Mouse (Mus musculus) stomach, embryonic 14.5 days (tissue): ENCODE measurements around the gene Treml4. TPM values are rescaled to one million over a fixed set of nuclear protein-coding genes. Genes with fewer than 3 reads are reported as not detected.

Experiments used
- ATAC-seq: fragments of 200-750 bp; cut with Nextera tagmentation; 2 replicates; pipeline ENCODE4 v1.8.0; 2017; ENCODE audit warnings: low read depth, moderate TSS enrichment; ENCODE audit not compliant: insufficient number of reproducible peaks, insufficient read depth, low FRiP score
- H3K27ac ChIP-seq: fragments of 300-500 bp; sonication (generic); 2 replicates; pipeline ENCODE4 v1.5.1; 2014; ENCODE audit warnings: mild to moderate bottlenecking, low read length, moderate library complexity, mixed read lengths
- H3K27me3 ChIP-seq: fragments of 300-500 bp; sonication (generic); 2 replicates; pipeline ENCODE4 v1.6.1; 2014; ENCODE audit warnings: low read length, control low read depth, mixed read lengths; ENCODE audit not compliant: control insufficient read depth, insufficient read depth
- H3K36me3 ChIP-seq: fragments of 300-500 bp; sonication (generic); 2 replicates; pipeline ENCODE4 v1.6.1; 2014; ENCODE audit warnings: mild to moderate bottlenecking, control low read depth, low read length, moderate library complexity, mixed read lengths; ENCODE audit not compliant: control insufficient read depth, insufficient read depth
- H3K4me1 ChIP-seq: fragments of 300-500 bp; sonication (generic); 2 replicates; pipeline ENCODE4 v1.6.1; 2014; ENCODE audit warnings: low read length, control low read depth, mixed read lengths; ENCODE audit not compliant: control insufficient read depth, insufficient read depth
- H3K4me2 ChIP-seq: fragments of 300-500 bp; sonication (generic); replicated peaks from 2 replicates; pipeline ENCODE4 v1.6.1; 2014; ENCODE audit warnings: low read depth, low read length, control low read depth
- H3K4me3 ChIP-seq: fragments of 300-500 bp; sonication (generic); 2 replicates; pipeline ENCODE4 v1.5.1; 2014; ENCODE audit warnings: low read depth, low read length, control low read depth
- H3K9ac ChIP-seq: fragments of 300-500 bp; sonication (generic); replicated peaks from 2 replicates; pipeline ENCODE4 v1.6.1; 2014; ENCODE audit warnings: low read depth, mild to moderate bottlenecking, control low read depth, low read length, moderate library complexity, mixed read lengths
- H3K9me3 ChIP-seq: fragments of 300-500 bp; sonication (generic); 2 replicates; pipeline ENCODE4 v1.6.1; 2016; ENCODE audit warnings: low read depth, low read length, control low read depth; ENCODE audit not compliant: control insufficient read depth
- WGBS: fragments of 180-500 bp; shearing (Covaris S2); extraction: QIAGEN DNeasy Blood & Tissue Kit; methylation state at CpG from one replicate; pipeline ENCODE4 v1.1.7; 2014; 5-methylcytosine and 5-hydroxymethylcytosine counted together
- polyA plus RNA-seq: library from polyadenylated mRNA; unstranded; fragments of >200 nt; fragmentation: Nextera tagmentation; extraction: Ambion mirVana; gene quantifications from 2 replicates; pipeline ENCODE4 v1.2.1, GENCODE M21; 2014

Treml4 gene
- polyA plus RNA-seq, 1 experiment from 2014 or later: 0.69 TPM

DNA sequence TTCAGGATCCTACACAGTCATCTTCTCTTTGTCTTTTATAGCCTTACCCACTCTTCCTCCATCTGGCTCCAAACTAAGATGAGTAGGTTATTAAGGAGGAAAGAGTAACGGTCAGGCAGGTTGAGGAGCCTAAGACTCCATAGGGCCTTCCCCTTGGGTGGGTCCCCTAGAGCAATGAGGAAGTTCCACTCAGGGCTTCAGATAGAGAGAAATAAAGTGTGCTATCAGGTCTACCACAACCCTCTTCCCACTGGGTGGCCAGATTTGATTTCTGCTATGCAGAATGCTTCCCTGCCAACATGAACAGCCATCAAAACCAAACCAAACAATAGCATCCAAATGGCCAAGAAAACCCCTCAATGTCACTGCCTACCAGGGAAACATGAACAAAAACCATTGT, 3.5 kb downstream of the Treml4 start:
- Histone ChIP-seq H3K27me3 (no peaks in the 10 kb centered on the region), H3K4me2 (no peak overlapping the region), H3K36me3 (no peaks in the 10 kb centered on the region), H3K4me1 (no peaks in the 10 kb centered on the region), H3K9ac (no peak overlapping the region), H3K4me3 (no peak overlapping the region), H3K27ac (no peak overlapping the region), H3K9me3 (no peaks in the 10 kb centered on the region)
- 93% methylated on average over 1 of the region's 1 CpGs for WGBS
- ATAC-seq: no peak

DNA sequence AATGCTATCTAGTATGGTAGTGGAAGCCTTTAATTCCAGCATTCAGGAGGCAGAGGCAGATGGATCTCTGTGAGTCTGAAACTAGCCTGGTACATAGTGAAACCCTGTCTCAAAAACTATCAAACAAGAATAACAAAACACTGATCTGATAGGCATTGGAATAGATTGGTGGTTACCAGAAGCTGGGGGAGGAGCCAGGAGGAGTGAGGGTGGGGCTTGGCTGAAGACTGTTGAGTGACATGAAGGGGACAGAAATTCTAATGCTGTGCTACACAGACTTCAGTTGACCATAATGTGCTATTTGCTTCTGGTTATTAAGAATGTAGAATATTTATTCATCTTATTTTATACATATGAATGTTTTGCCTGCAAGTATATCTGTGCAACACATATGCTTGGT, 4.2 kb downstream of the Treml4 start:
- no peak for ATAC-seq
- H3K36me3 ChIP-seq: no peaks in the 10 kb centered on the region

DNA sequence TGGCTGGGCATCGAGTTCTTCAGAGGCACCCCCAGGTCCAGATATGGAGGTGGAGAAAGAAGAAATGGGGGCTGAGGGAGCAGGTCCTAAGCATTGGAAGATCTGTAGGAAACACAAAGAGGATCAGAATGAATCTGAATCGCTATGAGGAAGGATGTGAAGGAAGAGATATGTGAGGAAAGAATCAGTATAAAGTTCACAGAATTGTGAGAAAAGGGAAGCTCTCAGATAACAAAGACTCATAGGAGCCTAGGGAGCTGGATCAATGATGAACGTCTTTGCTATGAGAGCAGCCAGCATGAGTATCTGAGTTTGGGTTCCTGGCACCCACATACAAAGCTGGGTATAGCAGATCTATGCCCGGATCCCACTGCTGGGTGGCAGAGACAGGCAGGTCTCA, 5.7 kb downstream of the Treml4 start:
- no peaks in the 10 kb centered on the region for H3K36me3 ChIP-seq
- WGBS: 76% methylated on average over 4 of the region's 4 CpGs
- no peaks in the 10 kb centered on the region for H3K4me1 ChIP-seq
- no peaks in the 10 kb centered on the region for H3K9me3 ChIP-seq
- H3K27ac ChIP-seq: no peak overlapping the region
- no peak overlapping the region for H3K4me2 ChIP-seq
- no peak overlapping the region for H3K4me3 ChIP-seq
- no peak overlapping the region for H3K9ac ChIP-seq
- ATAC-seq: no peak
- no peaks in the 10 kb centered on the region for H3K27me3 ChIP-seq

More for the DNA sequence above, 4.2 kb downstream of the Treml4 start:
- H3K9ac ChIP-seq: no peak overlapping the region
- no peaks in the 10 kb centered on the region for H3K4me1 ChIP-seq
- no peaks in the 10 kb centered on the region for H3K27me3 ChIP-seq
- H3K4me3 ChIP-seq: no peak overlapping the region
- no peaks in the 10 kb centered on the region for H3K9me3 ChIP-seq
- H3K27ac ChIP-seq: no peak overlapping the region
- no peak overlapping the region for H3K4me2 ChIP-seq

DNA sequence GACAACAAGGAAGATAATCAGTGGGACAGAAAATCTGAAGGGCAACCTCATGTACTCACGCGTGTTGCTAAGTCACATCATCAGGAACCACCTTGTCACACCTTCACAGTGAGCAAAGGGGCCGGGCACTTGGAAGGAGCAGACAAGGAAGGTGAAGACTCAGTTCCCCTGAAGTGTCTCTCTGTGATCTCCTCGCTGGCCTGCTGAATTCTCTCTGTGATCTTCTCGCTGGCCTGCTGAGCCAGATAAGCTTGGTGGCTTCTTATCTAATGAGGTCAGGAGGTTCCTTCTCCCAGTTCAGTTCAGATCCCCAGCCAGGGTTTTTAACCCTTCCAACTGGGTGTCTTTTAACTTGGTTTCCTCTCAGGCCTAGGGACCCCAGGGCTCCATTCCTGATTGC, 8.1 kb downstream of the Treml4 start:
- WGBS: 62% methylated on average over 5 of the region's 5 CpGs
- ATAC-seq: peak; percentile 56; the same call in 1 of the 2 replicates
- H3K4me3 ChIP-seq: no peak overlapping the region
- no peaks in the 10 kb centered on the region for H3K9me3 ChIP-seq
- H3K4me2 ChIP-seq: no peak overlapping the region
- H3K4me1 ChIP-seq: no peaks in the 10 kb centered on the region
- no peak overlapping the region for H3K9ac ChIP-seq
- no peaks in the 10 kb centered on the region for H3K27me3 ChIP-seq
- H3K36me3 ChIP-seq: no peaks in the 10 kb centered on the region
- no peak overlapping the region for H3K27ac ChIP-seq

DNA sequence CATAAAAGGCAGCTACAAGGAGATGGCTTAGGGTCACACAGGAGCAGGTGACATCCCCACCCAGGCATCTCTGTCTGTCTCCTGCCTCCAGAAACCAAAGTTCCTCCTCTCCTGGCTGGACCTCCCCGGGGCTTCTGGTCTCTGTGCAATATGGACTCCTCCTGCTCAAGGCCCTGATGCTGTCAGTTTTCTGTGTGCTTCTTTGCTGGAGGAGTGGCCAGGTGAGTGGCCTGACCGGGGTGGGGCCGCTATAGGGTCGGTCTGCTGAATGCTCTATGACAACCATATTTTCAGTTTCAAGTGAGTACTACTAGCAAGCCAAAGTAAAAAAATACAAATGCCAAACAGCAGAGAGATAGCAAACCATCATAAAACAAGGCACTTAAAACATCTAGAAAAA, 8.5 kb downstream of the Treml4 start:
- no peak overlapping the region for H3K4me2 ChIP-seq
- no peaks in the 10 kb centered on the region for H3K27me3 ChIP-seq
- no peak for ATAC-seq
- no peaks in the 10 kb centered on the region for H3K36me3 ChIP-seq
- H3K27ac ChIP-seq: no peak overlapping the region
- H3K4me3 ChIP-seq: no peak overlapping the region
- no peaks in the 10 kb centered on the region for H3K9me3 ChIP-seq
- H3K4me1 ChIP-seq: no peaks in the 10 kb centered on the region
- H3K9ac ChIP-seq: no peak overlapping the region
- WGBS: 83% methylated on average over 4 of the region's 4 CpGs

DNA sequence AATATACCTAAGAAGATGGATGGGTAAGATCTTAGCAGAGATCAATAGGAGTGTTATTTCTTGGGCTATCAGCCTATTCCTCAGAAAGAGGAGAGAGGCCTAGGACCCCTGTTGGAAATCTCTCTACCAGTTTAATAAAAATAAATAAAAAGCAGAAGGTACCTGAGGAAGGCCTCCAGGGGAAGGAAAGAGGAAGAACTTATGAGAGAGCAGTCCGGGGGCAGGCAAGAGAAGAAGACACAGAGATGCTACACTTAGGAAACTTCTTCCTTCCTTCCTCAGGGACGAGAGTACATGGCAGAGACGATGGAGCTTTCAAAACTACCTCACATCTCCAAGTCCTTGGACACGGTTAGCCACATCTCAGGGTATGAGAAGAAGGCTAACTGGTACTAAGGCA, 10.0 kb downstream of the Treml4 start:
- Histone ChIP-seq H3K9ac (no peak overlapping the region), H3K36me3 (no peaks in the 10 kb centered on the region), H3K27ac (no peak overlapping the region), H3K4me1 (no peaks in the 10 kb centered on the region), H3K9me3 (no peaks in the 10 kb centered on the region), H3K27me3 (no peaks in the 10 kb centered on the region), H3K4me3 (no peak overlapping the region), H3K4me2 (no peak overlapping the region)
- WGBS: 79% methylated on average over 4 of the region's 4 CpGs
- ATAC-seq: no peak

DNA sequence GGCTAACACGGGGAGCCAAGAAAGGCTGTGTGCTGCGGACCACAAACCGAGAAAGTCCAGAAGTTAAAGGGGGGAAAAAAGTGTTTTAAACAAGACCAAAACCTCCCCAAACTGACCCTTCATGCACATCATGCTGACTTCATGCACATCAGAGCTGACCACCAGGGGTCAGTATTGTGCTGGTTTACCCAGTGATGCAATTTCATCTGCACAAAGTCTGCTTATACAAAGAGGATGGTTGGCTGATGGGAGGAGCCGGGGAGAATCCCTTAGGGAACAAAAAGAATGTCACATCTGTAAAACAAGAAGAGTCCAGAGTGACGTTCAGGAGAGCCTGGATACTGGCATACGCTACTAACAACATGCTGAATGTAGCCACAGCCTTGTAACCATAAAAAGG, 10.8 kb downstream of the Treml4 start:
- H3K9ac ChIP-seq: no peak overlapping the region
- H3K9me3 ChIP-seq: no peaks in the 10 kb centered on the region
- no peak for ATAC-seq
- no peak overlapping the region for H3K4me3 ChIP-seq
- no peaks in the 10 kb centered on the region for H3K4me1 ChIP-seq
- no peak overlapping the region for H3K27ac ChIP-seq
- H3K36me3 ChIP-seq: no peaks in the 10 kb centered on the region
- 43% methylated on average over 6 of the region's 6 CpGs for WGBS
- no peaks in the 10 kb centered on the region for H3K27me3 ChIP-seq
- no peak overlapping the region for H3K4me2 ChIP-seq

DNA sequence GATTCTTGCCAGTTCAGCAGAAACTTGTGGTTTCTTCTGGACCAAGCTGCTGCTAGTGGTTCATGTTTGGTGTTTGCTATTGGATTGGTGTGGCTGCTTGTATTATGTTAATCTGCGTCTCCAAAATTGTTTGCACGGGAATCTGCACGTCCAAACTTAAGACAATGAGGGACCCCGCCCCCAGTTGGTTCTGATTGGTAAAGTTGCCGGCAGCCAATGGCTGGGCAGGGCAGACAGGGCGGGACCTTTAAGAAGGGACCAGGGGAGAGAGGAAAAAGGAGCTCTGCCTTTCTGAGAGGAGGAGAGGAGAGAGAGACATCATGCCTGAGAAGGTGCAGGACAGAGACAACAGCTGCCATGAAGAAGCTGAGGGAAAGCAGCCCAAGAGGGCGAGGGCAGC, 11.6 kb downstream of the Treml4 start:
- no peak overlapping the region for H3K27ac ChIP-seq
- H3K4me3 ChIP-seq: no peak overlapping the region
- no peaks in the 10 kb centered on the region for H3K9me3 ChIP-seq

DNA sequence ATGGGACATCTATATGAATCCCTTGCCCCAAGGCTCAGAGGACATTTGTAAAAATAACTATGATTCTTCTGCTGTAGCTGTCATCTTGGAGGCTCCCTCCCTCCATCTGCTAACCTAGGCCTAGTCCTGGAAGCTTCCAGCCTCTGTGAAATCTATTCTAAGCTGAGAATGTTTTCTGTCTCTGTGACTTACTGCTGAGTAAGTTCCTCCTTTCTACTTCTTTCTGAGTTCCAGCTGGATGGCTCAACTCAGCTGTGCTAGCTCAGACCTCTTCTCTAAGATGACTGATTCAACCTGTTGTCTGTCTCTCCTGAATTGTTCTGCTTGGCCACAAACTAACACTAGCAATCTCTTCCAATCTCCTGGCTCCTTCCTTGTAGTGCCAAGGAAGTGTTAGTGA, 14.3 kb downstream of the Treml4 start:
- no peak for ATAC-seq
- H3K9ac ChIP-seq: no peak overlapping the region
- H3K27me3 ChIP-seq: no peaks in the 10 kb centered on the region
- no peaks in the 10 kb centered on the region for H3K9me3 ChIP-seq
- no peak overlapping the region for H3K4me2 ChIP-seq
- H3K4me1 ChIP-seq: no peaks in the 10 kb centered on the region
- H3K27ac ChIP-seq: no peak overlapping the region
- no peaks in the 10 kb centered on the region for H3K36me3 ChIP-seq
- no peak overlapping the region for H3K4me3 ChIP-seq

More for the DNA sequence above, 11.6 kb downstream of the Treml4 start:
- no peak overlapping the region for H3K4me2 ChIP-seq
- 64% methylated on average over 7 of the region's 7 CpGs for WGBS
- ATAC-seq: no peak
- H3K36me3 ChIP-seq: no peaks in the 10 kb centered on the region
- no peak overlapping the region for H3K9ac ChIP-seq
- H3K4me1 ChIP-seq: no peaks in the 10 kb centered on the region
- no peaks in the 10 kb centered on the region for H3K27me3 ChIP-seq
